Mouse (Mus musculus): ENCODE data around the gene Fgd1. TPM values are rescaled to one million over a fixed set of nuclear protein-coding genes. Genes with fewer than 3 reads are reported as not detected.

Fgd1 gene
- 4.1 TPM for polyA plus RNA-seq (2014; fragmentation: Illumina TruSeq; extraction: RNeasy Lipid Tissue Mini Kit (QIAGEN cat#74804))

GRCm38 (mm10) chrX:151045850-151046249, at the start of gene Fgd1:
Gene Fgd1 (plus strand): TSS chrX:151046150.

GRCm38 (mm10) chrX:151016938-151017877, 28.7 kb upstream of the Fgd1 start, which contains the start of gene Gnl3l:
Gene Gnl3l (minus strand): TSS chrX:151017322.

GRCm38 (mm10) chrX:151096171-151097058, 50.5 kb downstream of the Fgd1 start, which contains the start of gene Tsr2:
Gene Tsr2 (minus strand): TSS chrX:151096543.

Other genes with a start within 250 kb of the Fgd1 start
- 77.6 TPM for gene Maged2, start 231.8 kb upstream of the Fgd1 start, polyA plus RNA-seq (2014; fragmentation: Illumina TruSeq; extraction: RNeasy Lipid Tissue Mini Kit (QIAGEN cat#74804))
- 43.0 TPM for gene Gnl3l, start 28.8 kb upstream of the Fgd1 start, polyA plus RNA-seq (2014; fragmentation: Illumina TruSeq; extraction: RNeasy Lipid Tissue Mini Kit (QIAGEN cat#74804))
- gene Tsr2, start 50.4 kb downstream of the Fgd1 start, polyA plus RNA-seq (2014; fragmentation: Illumina TruSeq; extraction: RNeasy Lipid Tissue Mini Kit (QIAGEN cat#74804)): 45.6 TPM
- gene Wnk3, start 151.9 kb downstream of the Fgd1 start, polyA plus RNA-seq (2014; fragmentation: Illumina TruSeq; extraction: RNeasy Lipid Tissue Mini Kit (QIAGEN cat#74804)): 17.2 TPM

Data from ovary, adult 10 weeks (tissue).